Mouse (Mus musculus): Measurements from ENCODE around the gene 9330182L06Rik. TPM values are rescaled to one million over a fixed set of nuclear protein-coding genes. Genes with fewer than 3 reads are reported as not detected.

The 9330182L06Rik gene
- total RNA-seq, 2 experiments from 2014 or later, result not detected

GRCm38 (mm10) chr5:9495456-9495855 is 229.5 kb downstream of the 9330182L06Rik start:
- ATAC-seq (replicated peaks; ENCODE audit: low FRiP score, poor library complexity, severe bottlenecking), result no peak

GRCm38 (mm10) chr5:9497235-9497634 is 231.3 kb downstream of the 9330182L06Rik start:
- no peak for ATAC-seq (replicated peaks; ENCODE audit: low FRiP score, poor library complexity, severe bottlenecking)

GRCm38 (mm10) chr5:9511027-9511426 is 245.1 kb downstream of the 9330182L06Rik start:
- no peak for ATAC-seq (replicated peaks; ENCODE audit: low FRiP score, poor library complexity, severe bottlenecking)

GRCm38 (mm10) chr5:9525507-9525906 is 259.6 kb downstream of the 9330182L06Rik start:
- ATAC-seq (replicated peaks; ENCODE audit: low FRiP score, poor library complexity, severe bottlenecking), result no peak

Other genes with a start within 250 kb of the 9330182L06Rik start
- gene Tmem243, start 165.4 kb upstream of the 9330182L06Rik start, total RNA-seq (2015; ENCODE audit: low replicate concordance), result 5.8 and 9.6 TPM in 2 replicates
- 4.3 and 5.0 TPM in 2 replicates for gene Tmem243, start 165.4 kb upstream of the 9330182L06Rik start, total RNA-seq (2017; ENCODE audit: low replicate concordance)
- gene Dmtf1, start 104.3 kb upstream of the 9330182L06Rik start, total RNA-seq (2015; ENCODE audit: low replicate concordance), result 16.9 and 19.4 TPM in 2 replicates
- 14.1 and 15.2 TPM in 2 replicates for gene Dmtf1, start 104.3 kb upstream of the 9330182L06Rik start, total RNA-seq (2017; ENCODE audit: low replicate concordance)

Measured in erythroblast, adult 5-6 weeks (primary cell).